Mouse (Mus musculus) G1E (cell line): ENCODE measurements around the gene Adam12.

Experiments
- CTCF ChIP-seq: IDR thresholded peaks from 2 replicates; pipeline ENCODE4 v1.5.1; 2012; ENCODE audit warnings: low read depth, low read length, inconsistent platforms, mixed read lengths
- GATA2 ChIP-seq: IDR thresholded peaks from 2 replicates; pipeline ENCODE4 v1.6.1; 2012; ENCODE audit warnings: low read depth, low read length, inconsistent platforms, borderline replicate concordance
- POLR2AphosphoS5 ChIP-seq: IDR thresholded peaks from 2 replicates; pipeline ENCODE4 v1.6.1; 2012; ENCODE audit warnings: low read depth, low read length, inconsistent platforms; ENCODE audit not compliant: insufficient replicate concordance
- TAL1 ChIP-seq: conservative IDR thresholded peaks from 2 replicates; pipeline ENCODE4 v1.6.1; 2012; ENCODE audit warnings: low read depth, low read length, inconsistent platforms, mixed read lengths

DNA sequence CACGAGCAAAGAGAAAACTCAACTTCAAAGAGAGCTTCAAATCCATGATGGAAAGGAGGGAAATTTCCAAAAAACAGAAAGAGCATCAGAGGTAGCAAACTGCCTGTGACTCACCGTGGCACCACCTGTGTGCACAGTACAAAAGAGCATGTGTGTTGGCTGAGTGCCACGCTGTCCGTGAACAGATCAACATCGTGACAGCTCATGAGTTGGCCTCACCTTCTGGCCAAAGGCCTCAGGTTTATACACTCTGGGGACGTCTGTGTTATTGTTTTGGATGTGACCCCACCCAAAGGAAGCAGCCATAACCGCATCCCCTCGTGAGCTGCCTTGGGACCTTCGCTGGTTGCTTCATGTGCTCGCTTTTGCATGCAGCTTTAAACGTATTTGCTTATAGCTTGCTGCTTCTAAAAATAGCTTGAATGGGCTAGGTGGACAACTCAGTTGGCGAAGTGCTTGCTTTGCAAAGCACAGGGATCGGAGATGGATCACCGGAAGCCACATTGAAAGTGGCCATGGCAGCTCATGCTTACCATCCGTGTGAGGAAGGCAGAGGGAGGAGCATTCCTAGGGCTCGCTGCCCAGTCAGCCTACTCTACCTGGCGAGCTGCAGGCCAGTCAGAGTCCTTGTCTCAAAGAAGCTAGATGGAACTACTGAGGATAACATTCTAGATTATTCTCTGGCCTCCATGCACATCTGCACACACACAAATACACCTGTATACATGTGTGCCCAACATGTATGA is 151.8 kb downstream of the Adam12 start:
- TF ChIP-seq CTCF = no peak
- TF ChIP-seq POLR2AphosphoS5 = no peak
- no peak for TF ChIP-seq GATA2
- TF ChIP-seq TAL1 = no peak
